Mouse (Mus musculus): ENCODE measurements around the gene Togaram2. TPM values are rescaled to one million over a fixed set of nuclear protein-coding genes. Genes with fewer than 3 reads are reported as not detected.

Togaram2 gene
- polyA plus RNA-seq, 2 experiments = 0.02 TPM; not detected in 1

GRCm38 (mm10) chr17:71640421-71641085 lies 32.5 kb upstream of the Togaram2 start:
- WGBS (ENCODE audit: insufficient replicate concordance) = 74% methylated on average over 9 of the region's 9 CpGs
- Histone ChIP-seq H3K9ac (replicated peaks) (no peak overlapping the region), H3K4me1 (replicated peaks; ENCODE audit: control insufficient read depth in 2 of 2, insufficient read depth in 2 of 2, low read length in 1 of 2) (no peaks in the 10 kb centered on the region), H3K9me3 (ENCODE audit: control insufficient read depth, low read length) (no peaks in the 10 kb centered on the region), H3K4me2 (ENCODE audit: low read depth) (no peak overlapping the region), H3K36me3 (replicated peaks; ENCODE audit: control insufficient read depth, insufficient read depth, low read depth) (peaks cover 46% of the 10 kb centered on the region), H3K4me3 (ENCODE audit: insufficient read depth in 1 of 2, low read depth in 2 of 2, low read length in 2 of 2) (no peak overlapping the region), H3K27ac (no peak overlapping the region), H3K27me3 (ENCODE audit: control insufficient read depth, insufficient read depth, low read length) (no peaks in the 10 kb centered on the region)
- no peak for ATAC-seq (ENCODE audit: insufficient read depth)
- TF ChIP-seq EP300 (IDR thresholded peaks at IDR 0.05; ENCODE audit: low read depth) (no peak), CTCF (IDR thresholded peaks at IDR 0.05; ENCODE audit: low read depth) (no peak)
- no peak for DNase-seq (ENCODE audit: low read depth in 3 of 3, low spot score in 3 of 3)

- Histone ChIP-seq H3K9ac (replicated peaks) (no peak overlapping the region), H3K4me1 (replicated peaks; ENCODE audit: control insufficient read depth in 2 of 2, insufficient read depth in 2 of 2, low read length in 1 of 2) (no peaks in the 10 kb centered on the region), H3K4me3 (ENCODE audit: insufficient read depth in 1 of 2, low read depth in 2 of 2, low read length in 2 of 2) (no peak overlapping the region), H3K27ac (no peak overlapping the region), H3K36me3 (replicated peaks; ENCODE audit: control insufficient read depth, insufficient read depth, low read depth) (peaks cover 47% of the 10 kb centered on the region), H3K9me3 (ENCODE audit: control insufficient read depth, low read length) (no peaks in the 10 kb centered on the region), H3K27me3 (ENCODE audit: control insufficient read depth, insufficient read depth, low read length) (no peaks in the 10 kb centered on the region), H3K4me2 (ENCODE audit: low read depth) (no peak overlapping the region)
- ATAC-seq (ENCODE audit: insufficient read depth) (no peak), DNase-seq (ENCODE audit: low read depth in 3 of 3, low spot score in 3 of 3) (no peak)
- 71% methylated on average over 3 of the region's 3 CpGs for WGBS (ENCODE audit: insufficient replicate concordance)
- TF ChIP-seq CTCF (IDR thresholded peaks at IDR 0.05; ENCODE audit: low read depth) = peak; percentile 11; the same call in 1 of the 2 replicates
- TF ChIP-seq EP300 (IDR thresholded peaks at IDR 0.05; ENCODE audit: low read depth) = no peak
Observed at GRCm38 (mm10) chr17:71642190-71642589, 30.9 kb upstream of the Togaram2 start.

GRCm38 (mm10) chr17:71650011-71650410 lies 23.1 kb upstream of the Togaram2 start:
- H3K9ac ChIP-seq (replicated peaks) = no peak overlapping the region
- 82% methylated on average over 9 of the region's 9 CpGs for WGBS (ENCODE audit: insufficient replicate concordance)
- TF ChIP-seq CTCF (IDR thresholded peaks at IDR 0.05; ENCODE audit: low read depth) = no peak; the same call in 1 of the 2 replicates
- TF ChIP-seq EP300 (IDR thresholded peaks at IDR 0.05; ENCODE audit: low read depth) = no peak
- no peak overlapping the region for H3K4me3 ChIP-seq (ENCODE audit: insufficient read depth in 1 of 2, low read depth in 2 of 2, low read length in 2 of 2)
- DNase-seq (ENCODE audit: low read depth in 3 of 3, low spot score in 3 of 3) (no peak), ATAC-seq (ENCODE audit: insufficient read depth) (no peak)
- no peak overlapping the region for H3K4me2 ChIP-seq (ENCODE audit: low read depth)
- H3K4me1 ChIP-seq (replicated peaks; ENCODE audit: control insufficient read depth in 2 of 2, insufficient read depth in 2 of 2, low read length in 1 of 2) = no peaks in the 10 kb centered on the region
- H3K27ac ChIP-seq = no peak overlapping the region
- H3K27me3 ChIP-seq (ENCODE audit: control insufficient read depth, insufficient read depth, low read length) = no peaks in the 10 kb centered on the region
- no peaks in the 10 kb centered on the region for H3K9me3 ChIP-seq (ENCODE audit: control insufficient read depth, low read length)
- peaks cover 49% of the 10 kb centered on the region for H3K36me3 ChIP-seq (replicated peaks; ENCODE audit: control insufficient read depth, insufficient read depth, low read depth)

- ATAC-seq (ENCODE audit: insufficient read depth) (no peak), DNase-seq (ENCODE audit: low read depth in 3 of 3, low spot score in 3 of 3) (no peak)
- H3K36me3 ChIP-seq (replicated peaks; ENCODE audit: control insufficient read depth, insufficient read depth, low read depth) = peaks cover 52% of the 10 kb centered on the region
- TF ChIP-seq EP300 (IDR thresholded peaks at IDR 0.05; ENCODE audit: low read depth) (no peak), CTCF (IDR thresholded peaks at IDR 0.05; ENCODE audit: low read depth) (no peak)
- 82% methylated on average over 2 of the region's 2 CpGs for WGBS (ENCODE audit: insufficient replicate concordance)
- H3K4me2 ChIP-seq (ENCODE audit: low read depth) = no peak overlapping the region
- H3K9ac ChIP-seq (replicated peaks) = no peak overlapping the region
- no peaks in the 10 kb centered on the region for H3K9me3 ChIP-seq (ENCODE audit: control insufficient read depth, low read length)
- H3K4me1 ChIP-seq (replicated peaks; ENCODE audit: control insufficient read depth in 2 of 2, insufficient read depth in 2 of 2, low read length in 1 of 2) = no peaks in the 10 kb centered on the region
- H3K27ac ChIP-seq = no peak overlapping the region
- H3K4me3 ChIP-seq (ENCODE audit: insufficient read depth in 1 of 2, low read depth in 2 of 2, low read length in 2 of 2) = no peak overlapping the region
- no peaks in the 10 kb centered on the region for H3K27me3 ChIP-seq (ENCODE audit: control insufficient read depth, insufficient read depth, low read length)
Observed at GRCm38 (mm10) chr17:71652495-71652894, 20.6 kb upstream of the Togaram2 start.

- no peak overlapping the region for H3K4me2 ChIP-seq (ENCODE audit: low read depth)
- no peaks in the 10 kb centered on the region for H3K27me3 ChIP-seq (ENCODE audit: control insufficient read depth, insufficient read depth, low read length)
- DNase-seq (ENCODE audit: low read depth in 3 of 3, low spot score in 3 of 3) (no peak), ATAC-seq (ENCODE audit: insufficient read depth) (no peak)
- no peak overlapping the region for H3K9ac ChIP-seq (replicated peaks)
- TF ChIP-seq CTCF (IDR thresholded peaks at IDR 0.05; ENCODE audit: low read depth) (no peak), EP300 (IDR thresholded peaks at IDR 0.05; ENCODE audit: low read depth) (no peak)
- 76% methylated on average over 5 of the region's 5 CpGs for WGBS (ENCODE audit: insufficient replicate concordance)
- no peaks in the 10 kb centered on the region for H3K9me3 ChIP-seq (ENCODE audit: control insufficient read depth, low read length)
- H3K4me1 ChIP-seq (replicated peaks; ENCODE audit: control insufficient read depth in 2 of 2, insufficient read depth in 2 of 2, low read length in 1 of 2) = no peaks in the 10 kb centered on the region
- H3K27ac ChIP-seq = no peak overlapping the region
- no peak overlapping the region for H3K4me3 ChIP-seq (ENCODE audit: insufficient read depth in 1 of 2, low read depth in 2 of 2, low read length in 2 of 2)
- H3K36me3 ChIP-seq (replicated peaks; ENCODE audit: control insufficient read depth, insufficient read depth, low read depth) = peaks cover 53% of the 10 kb centered on the region
Observed at GRCm38 (mm10) chr17:71652934-71653333, 20.1 kb upstream of the Togaram2 start.

Data from liver, embryonic 14.5 days (tissue).